Mouse (Mus musculus): ENCODE results near the gene Aftph. TPM values are rescaled to one million over a fixed set of nuclear protein-coding genes. Genes with fewer than 3 reads are reported as not detected.
A peak's percentile ranks its signal among the peaks of the same experiment; 100 is the strongest.

The Aftph gene
- polyA plus RNA-seq, 1 experiment from 2014 or later = 19.9 TPM

- Histone ChIP-seq H3K4me3 (ENCODE audit: low read length) (no peak overlapping the region), H3K27me3 (ENCODE audit: control insufficient read depth, insufficient read depth, low read depth, low read length) (no peaks in the 10 kb centered on the region), H3K9ac (ENCODE audit: low read length) (no peak overlapping the region), H3K27ac (ENCODE audit: low read length) (0 out of 2 replicates have a peak overlapping the region, but pooled peaks have one; percentile 19), H3K36me3 (ENCODE audit: control insufficient read depth, insufficient read depth, low read length) (no peaks in the 10 kb centered on the region), H3K4me1 (replicated peaks; ENCODE audit: control insufficient read depth, insufficient read depth, low read length) (peaks cover 43% of the 10 kb centered on the region), H3K4me2 (ENCODE audit: low read depth, low read length) (no peak overlapping the region), H3K9me3 (ENCODE audit: control insufficient read depth, low read length) (no peaks in the 10 kb centered on the region)
- ATAC-seq (ENCODE audit: low read depth) = no peak
- 28% methylated on average over 3 of the region's 3 CpGs for WGBS
These were observed 82.3 kb downstream of the Aftph start for GRCm38 (mm10) chr11:20659094-20659493.

- Histone ChIP-seq H3K27me3 (ENCODE audit: control insufficient read depth, insufficient read depth, low read depth, low read length) (no peaks in the 10 kb centered on the region), H3K4me2 (ENCODE audit: low read depth, low read length) (peak overlapping the region; percentile 34), H3K9ac (ENCODE audit: low read length) (peak overlapping the region; percentile 21; the same call in 1 of the 2 replicates), H3K36me3 (ENCODE audit: control insufficient read depth, insufficient read depth, low read length) (no peaks in the 10 kb centered on the region), H3K4me1 (replicated peaks; ENCODE audit: control insufficient read depth, insufficient read depth, low read length) (peaks cover 35% of the 10 kb centered on the region), H3K9me3 (ENCODE audit: control insufficient read depth, low read length) (no peaks in the 10 kb centered on the region), H3K4me3 (ENCODE audit: low read length) (peak overlapping the region; percentile 8; the same call in 1 of the 2 replicates), H3K27ac (ENCODE audit: low read length) (peak overlapping the region; percentile 86)
- 25% methylated on average over 10 of the region's 10 CpGs for WGBS
- ATAC-seq (ENCODE audit: low read depth) = 0 out of 2 replicates have a peak, but pooled peaks have one; percentile 5
These were observed 84.7 kb downstream of the Aftph start for GRCm38 (mm10) chr11:20656711-20657057.

- H3K4me1 ChIP-seq (replicated peaks; ENCODE audit: control insufficient read depth, insufficient read depth, low read length) = peaks cover 33% of the 10 kb centered on the region
- peak overlapping the region; percentile 21; the same call in 1 of the 2 replicates for H3K9ac ChIP-seq (ENCODE audit: low read length)
- H3K27me3 ChIP-seq (ENCODE audit: control insufficient read depth, insufficient read depth, low read depth, low read length) = no peaks in the 10 kb centered on the region
- peak; percentile 80 for ATAC-seq (ENCODE audit: low read depth)
- no peaks in the 10 kb centered on the region for H3K36me3 ChIP-seq (ENCODE audit: control insufficient read depth, insufficient read depth, low read length)
- H3K4me2 ChIP-seq (ENCODE audit: low read depth, low read length) = peak overlapping the region; percentile 34
- peak overlapping the region; percentile 86 for H3K27ac ChIP-seq (ENCODE audit: low read length)
- H3K9me3 ChIP-seq (ENCODE audit: control insufficient read depth, low read length) = no peaks in the 10 kb centered on the region
- peak overlapping the region; percentile 8; the same call in 1 of the 2 replicates for H3K4me3 ChIP-seq (ENCODE audit: low read length)
- 8% methylated on average over 17 of the region's 18 CpGs for WGBS
These were observed 85.3 kb downstream of the Aftph start for GRCm38 (mm10) chr11:20655795-20656710.

GRCm38 (mm10) chr11:20651166-20651565 is 90.2 kb downstream of the Aftph start:
- Histone ChIP-seq H3K9ac (ENCODE audit: low read length) (no peak overlapping the region), H3K4me1 (replicated peaks; ENCODE audit: control insufficient read depth, insufficient read depth, low read length) (peaks cover 39% of the 10 kb centered on the region), H3K9me3 (ENCODE audit: control insufficient read depth, low read length) (no peaks in the 10 kb centered on the region), H3K27ac (ENCODE audit: low read length) (peak overlapping the region; percentile 36), H3K36me3 (ENCODE audit: control insufficient read depth, insufficient read depth, low read length) (peaks cover 10% of the 10 kb centered on the region), H3K4me2 (ENCODE audit: low read depth, low read length) (no peak overlapping the region), H3K4me3 (ENCODE audit: low read length) (no peak overlapping the region), H3K27me3 (ENCODE audit: control insufficient read depth, insufficient read depth, low read depth, low read length) (no peaks in the 10 kb centered on the region)
- 38% methylated on average over 1 of the region's 1 CpGs for WGBS
- ATAC-seq (ENCODE audit: low read depth) = no peak

- Histone ChIP-seq H3K9me3 (ENCODE audit: control insufficient read depth, low read length) (no peaks in the 10 kb centered on the region), H3K9ac (ENCODE audit: low read length) (no peak overlapping the region), H3K27ac (ENCODE audit: low read length) (no peak overlapping the region), H3K36me3 (ENCODE audit: control insufficient read depth, insufficient read depth, low read length) (peaks cover 10% of the 10 kb centered on the region), H3K4me2 (ENCODE audit: low read depth, low read length) (no peak overlapping the region), H3K4me3 (ENCODE audit: low read length) (no peak overlapping the region), H3K4me1 (replicated peaks; ENCODE audit: control insufficient read depth, insufficient read depth, low read length) (peaks cover 38% of the 10 kb centered on the region), H3K27me3 (ENCODE audit: control insufficient read depth, insufficient read depth, low read depth, low read length) (no peaks in the 10 kb centered on the region)
- WGBS = 87% methylated on average over 17 of the region's 17 CpGs
- no peak for ATAC-seq (ENCODE audit: low read depth)
These were observed 91.3 kb downstream of the Aftph start for GRCm38 (mm10) chr11:20650006-20650639.

GRCm38 (mm10) chr11:20649477-20649876 is 91.9 kb downstream of the Aftph start:
- H3K27me3 ChIP-seq (ENCODE audit: control insufficient read depth, insufficient read depth, low read depth, low read length) = no peaks in the 10 kb centered on the region
- H3K27ac ChIP-seq (ENCODE audit: low read length) = no peak overlapping the region
- ATAC-seq (ENCODE audit: low read depth) = no peak
- H3K9me3 ChIP-seq (ENCODE audit: control insufficient read depth, low read length) = no peaks in the 10 kb centered on the region
- no peak overlapping the region for H3K9ac ChIP-seq (ENCODE audit: low read length)
- H3K4me1 ChIP-seq (replicated peaks; ENCODE audit: control insufficient read depth, insufficient read depth, low read length) = peaks cover 44% of the 10 kb centered on the region
- peaks cover 10% of the 10 kb centered on the region for H3K36me3 ChIP-seq (ENCODE audit: control insufficient read depth, insufficient read depth, low read length)
- H3K4me3 ChIP-seq (ENCODE audit: low read length) = no peak overlapping the region
- 77% methylated on average over 5 of the region's 5 CpGs for WGBS
- H3K4me2 ChIP-seq (ENCODE audit: low read depth, low read length) = no peak overlapping the region

GRCm38 (mm10) chr11:20647902-20648625 is 93.3 kb downstream of the Aftph start:
- WGBS = 46% methylated on average over 19 of the region's 19 CpGs
- no peak overlapping the region for H3K4me2 ChIP-seq (ENCODE audit: low read depth, low read length)
- H3K27me3 ChIP-seq (ENCODE audit: control insufficient read depth, insufficient read depth, low read depth, low read length) = no peaks in the 10 kb centered on the region
- 0 out of 2 replicates have a peak, but pooled peaks have one; percentile 6 for ATAC-seq (ENCODE audit: low read depth)
- H3K4me1 ChIP-seq (replicated peaks; ENCODE audit: control insufficient read depth, insufficient read depth, low read length) = peaks cover 52% of the 10 kb centered on the region
- H3K36me3 ChIP-seq (ENCODE audit: control insufficient read depth, insufficient read depth, low read length) = peaks cover 10% of the 10 kb centered on the region
- H3K4me3 ChIP-seq (ENCODE audit: low read length) = no peak overlapping the region
- H3K9me3 ChIP-seq (ENCODE audit: control insufficient read depth, low read length) = no peaks in the 10 kb centered on the region
- no peak overlapping the region for H3K27ac ChIP-seq (ENCODE audit: low read length)
- H3K9ac ChIP-seq (ENCODE audit: low read length) = no peak overlapping the region

GRCm38 (mm10) chr11:20646986-20647726 is 94.2 kb downstream of the Aftph start:
- H3K9ac ChIP-seq (ENCODE audit: low read length) = no peak overlapping the region
- H3K36me3 ChIP-seq (ENCODE audit: control insufficient read depth, insufficient read depth, low read length) = peaks cover 10% of the 10 kb centered on the region
- 36% methylated on average over 10 of the region's 10 CpGs for WGBS
- H3K27ac ChIP-seq (ENCODE audit: low read length) = peak overlapping the region; percentile 12; the same call in 1 of the 2 replicates
- H3K4me3 ChIP-seq (ENCODE audit: low read length) = no peak overlapping the region
- H3K9me3 ChIP-seq (ENCODE audit: control insufficient read depth, low read length) = no peaks in the 10 kb centered on the region
- ATAC-seq (ENCODE audit: low read depth) = no peak
- peaks cover 52% of the 10 kb centered on the region for H3K4me1 ChIP-seq (replicated peaks; ENCODE audit: control insufficient read depth, insufficient read depth, low read length)
- no peak overlapping the region for H3K4me2 ChIP-seq (ENCODE audit: low read depth, low read length)
- H3K27me3 ChIP-seq (ENCODE audit: control insufficient read depth, insufficient read depth, low read depth, low read length) = no peaks in the 10 kb centered on the region
